Mouse (Mus musculus): ENCODE measurements at regions not wholly inside any gene's neighbourhood (a gene's known extent, or its start where the extent isn't known, plus 50 kb on each side); places are given as distances from the start of the nearest gene placed in this dataset.

- DNase-seq (ENCODE audit: low spot score) = peak; percentile 9
Observed at GRCm38 (mm10) chr11:18413769-18414168, 460.1 kb upstream of the Etaa1 start.

- no peak for DNase-seq (ENCODE audit: low spot score)
Observed at GRCm38 (mm10) chr11:18408071-18408752, 454.5 kb upstream of the Etaa1 start.

- DNase-seq (ENCODE audit: low spot score) = no peak
Observed at GRCm38 (mm10) chr11:18399561-18399960, 445.9 kb upstream of the Etaa1 start.

DNA sequence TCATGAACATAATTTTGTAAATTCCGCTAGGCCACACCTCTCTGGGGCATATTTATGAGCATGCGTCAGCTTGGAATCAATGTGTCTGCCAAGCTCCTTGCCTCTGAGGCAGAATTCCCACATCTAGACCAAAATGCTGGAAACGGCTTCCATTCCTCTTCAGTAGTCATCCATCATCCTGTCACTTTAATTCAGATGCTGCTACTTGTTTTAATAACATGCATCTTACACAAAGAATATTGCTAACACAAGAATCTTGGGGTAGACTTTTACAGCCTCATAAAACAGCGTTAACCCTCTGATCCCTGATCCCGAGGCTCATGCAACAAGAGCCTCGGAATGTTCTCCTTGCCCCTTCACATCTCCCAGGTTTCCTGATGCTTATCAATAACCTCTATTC lies 442.7 kb upstream of the Etaa1 start:
- no peak for DNase-seq (ENCODE audit: low spot score)

DNA sequence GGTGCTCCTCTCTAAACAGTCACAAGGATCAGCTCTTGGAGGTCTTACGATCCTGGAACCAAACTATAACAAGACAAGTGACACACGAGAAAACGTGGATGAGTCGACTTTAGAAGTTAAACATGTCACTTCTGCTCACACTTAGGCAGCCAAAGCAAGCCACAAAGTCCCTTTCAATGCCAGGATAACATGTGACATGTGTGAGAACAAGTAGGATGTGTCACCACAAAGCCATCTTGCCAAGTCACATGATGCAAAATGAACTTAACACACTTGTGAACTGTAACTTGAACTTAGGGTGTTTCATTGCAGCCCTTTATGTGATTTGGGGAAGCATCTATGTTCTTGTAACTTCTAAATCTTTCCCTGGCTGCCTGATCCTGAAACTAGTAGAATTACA lies 442.0 kb upstream of the Etaa1 start:
- DNase-seq (ENCODE audit: low spot score) = no peak

DNA sequence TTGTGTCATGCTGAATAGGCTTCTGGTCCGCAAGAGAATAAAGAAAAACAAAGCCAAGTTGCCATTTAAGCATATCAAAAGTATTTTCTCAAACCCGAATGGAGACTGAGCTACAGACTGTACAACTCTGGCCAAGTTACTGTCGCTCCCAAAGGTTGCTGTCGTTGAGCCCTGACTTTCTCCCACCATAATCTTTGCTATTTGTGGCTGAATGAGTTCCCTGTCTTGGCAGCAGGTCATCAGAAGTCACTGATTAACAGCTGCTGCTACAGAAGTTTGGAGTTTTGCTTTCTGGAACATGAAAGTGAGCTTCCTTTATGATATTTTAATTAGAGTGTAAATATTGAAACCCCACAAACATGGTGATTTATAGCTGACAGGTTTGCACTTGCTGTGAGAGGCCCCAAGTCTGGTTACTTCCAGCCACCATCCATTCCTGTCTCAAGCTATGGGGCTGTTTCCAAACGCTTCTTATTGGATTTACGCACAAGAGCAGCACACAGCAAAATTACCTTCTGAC lies 419.2 kb upstream of the Etaa1 start:
- no peak for DNase-seq (ENCODE audit: low spot score)

DNA sequence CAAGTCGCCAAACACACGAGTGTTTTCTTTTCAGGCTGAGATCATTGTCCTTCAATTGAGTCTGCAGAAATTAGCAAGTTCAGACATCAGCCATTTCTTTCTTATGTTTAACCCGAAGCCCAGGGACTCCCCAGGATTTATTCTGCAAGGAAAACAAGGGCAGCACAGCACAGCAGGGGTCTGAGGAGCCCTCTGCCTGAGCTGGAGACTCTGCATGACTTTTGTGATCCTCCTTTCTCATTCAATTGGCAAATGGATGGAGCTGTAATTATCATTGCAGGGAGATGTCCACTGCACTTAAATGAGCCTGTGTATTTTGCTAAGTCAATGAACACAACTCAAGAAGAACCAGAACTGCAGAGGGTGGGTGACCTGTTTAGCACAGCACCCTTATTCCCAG lies 417.6 kb upstream of the Etaa1 start:
- DNase-seq (ENCODE audit: low spot score) = no peak

- DNase-seq (ENCODE audit: low spot score) = no peak
Observed at GRCm38 (mm10) chr11:18370861-18371260, 417.2 kb upstream of the Etaa1 start.

DNA sequence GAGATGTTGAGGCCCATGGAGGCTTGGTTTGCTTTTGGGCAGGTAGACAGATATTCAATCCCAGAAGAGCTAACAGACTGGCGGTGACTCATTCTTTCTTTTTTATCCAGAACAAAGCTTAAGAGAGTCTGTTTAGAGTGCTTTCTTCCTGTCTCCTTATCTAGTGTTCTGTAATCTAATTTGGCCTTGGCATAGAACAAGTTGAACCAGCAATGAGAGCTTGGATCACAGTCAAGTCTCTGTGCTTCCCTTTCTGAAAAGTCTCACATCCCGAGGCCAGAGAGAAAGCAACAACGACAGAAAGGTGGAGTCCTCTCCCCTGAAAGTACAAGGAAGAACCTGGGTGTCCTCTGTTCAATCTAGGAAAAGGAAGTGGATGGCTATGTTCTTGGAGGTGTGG lies 401.2 kb upstream of the Etaa1 start:
- DNase-seq (ENCODE audit: low spot score) = no peak

GRCm38 (mm10) chr11:18354156-18354555 lies 400.5 kb upstream of the Etaa1 start:
- no peak for DNase-seq (ENCODE audit: low spot score)

DNA sequence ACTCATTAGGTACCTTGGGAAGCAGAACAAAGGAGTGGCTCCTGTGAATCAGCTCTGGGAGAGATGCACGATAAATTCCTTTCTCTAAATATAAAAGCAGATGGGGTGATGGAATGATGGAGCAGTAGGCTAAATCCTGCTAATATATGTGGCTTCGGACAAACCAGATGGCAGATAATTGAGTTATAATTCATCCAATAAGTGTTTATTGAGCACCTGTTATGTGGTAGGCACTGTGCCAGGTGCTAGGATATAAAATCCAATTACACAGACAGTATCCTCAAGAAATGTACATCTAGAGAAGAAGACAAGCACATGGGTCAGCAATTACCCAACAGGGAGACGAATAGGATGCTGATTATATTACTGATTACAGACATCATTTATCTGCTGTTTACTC lies 394.2 kb upstream of the Etaa1 start:
- DNase-seq (ENCODE audit: low spot score) = no peak

DNA sequence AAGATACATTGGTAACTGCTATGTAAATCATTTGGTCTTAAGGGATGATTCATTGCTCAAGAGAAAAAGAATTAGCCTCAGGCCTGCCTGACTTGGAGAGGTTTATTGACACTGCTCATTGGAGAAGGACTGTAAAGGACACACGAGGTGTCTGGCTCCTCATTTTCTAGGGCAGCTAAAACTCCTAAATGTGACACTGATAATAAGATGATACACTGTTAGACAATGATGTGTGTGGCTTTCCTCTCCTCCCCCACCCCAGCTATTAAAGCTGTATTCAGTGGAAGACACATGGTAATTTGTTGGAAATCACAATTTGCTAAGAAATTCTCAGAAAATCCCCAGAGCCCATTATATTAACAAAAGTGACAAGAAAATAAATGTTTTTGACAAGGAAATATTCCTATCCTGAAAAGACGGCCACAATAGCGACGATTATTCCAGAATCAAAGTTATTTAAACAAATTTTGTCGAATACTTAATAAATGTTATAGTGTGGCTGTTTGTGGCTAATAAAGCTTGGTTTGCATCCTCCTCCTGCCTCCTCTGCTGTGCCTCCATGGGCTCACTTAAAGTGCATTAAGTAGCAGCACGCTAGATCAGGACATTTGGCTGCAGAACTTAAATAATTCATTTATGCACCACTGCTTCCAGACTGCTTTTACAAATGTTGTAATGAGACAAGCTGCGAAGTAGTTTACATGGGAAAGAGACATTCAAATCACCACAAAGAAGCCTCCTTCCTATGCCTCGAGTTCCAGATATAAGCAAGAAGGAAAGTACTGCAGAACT lies 360.0 kb upstream of the Etaa1 start:
- DNase-seq (ENCODE audit: low spot score) = no peak

GRCm38 (mm10) chr11:18296194-18297125 lies 342.8 kb upstream of the Etaa1 start:
- no peak for DNase-seq (ENCODE audit: low spot score)

GRCm38 (mm10) chr11:18278585-18279136 lies 325.0 kb upstream of the Etaa1 start:
- DNase-seq (ENCODE audit: low spot score) = no peak

DNA sequence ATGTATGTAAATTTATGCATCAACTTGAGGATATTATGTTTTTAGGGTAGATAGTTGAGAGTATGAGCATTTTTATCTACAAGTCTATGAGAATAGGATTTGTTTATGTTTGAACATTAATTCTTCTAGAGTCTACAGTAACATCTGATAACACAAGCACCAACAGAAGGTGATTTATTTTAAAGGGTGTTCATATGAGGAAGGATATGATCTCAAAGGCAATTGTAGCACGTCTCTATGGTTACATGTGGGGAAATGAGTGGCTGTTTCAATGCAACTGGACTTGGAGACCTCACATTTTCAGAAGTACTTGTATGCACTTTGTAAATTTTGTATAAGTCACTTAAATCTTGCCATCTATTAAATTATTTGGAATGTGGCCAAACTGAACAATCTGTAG lies 318.7 kb upstream of the Etaa1 start:
- no peak for DNase-seq (ENCODE audit: low spot score)

- DNase-seq (ENCODE audit: low spot score) = no peak
Observed at GRCm38 (mm10) chr11:18266161-18266560, 312.5 kb upstream of the Etaa1 start.

- DNase-seq (ENCODE audit: low spot score) = no peak
Observed at GRCm38 (mm10) chr11:18262901-18263300, 309.2 kb upstream of the Etaa1 start.

DNA sequence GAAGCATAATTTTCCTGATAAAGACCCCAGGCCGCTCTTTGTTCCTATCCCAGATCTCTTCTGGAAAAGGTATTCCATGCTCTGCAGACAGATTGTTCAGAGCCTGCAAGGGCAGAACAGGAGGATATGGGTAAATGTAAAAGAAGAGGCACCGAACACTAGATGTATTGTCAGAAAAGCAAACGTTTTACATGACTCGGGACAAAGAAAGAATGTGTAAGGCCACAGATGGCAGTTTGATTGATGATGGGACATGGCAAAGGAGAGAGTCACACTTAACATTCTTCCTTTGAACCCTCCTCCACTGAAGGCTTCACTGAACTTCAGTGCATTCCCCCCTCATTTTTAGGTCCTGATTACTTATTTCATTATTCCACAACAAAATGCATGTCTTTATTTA lies 295.6 kb upstream of the Etaa1 start:
- no peak for DNase-seq (ENCODE audit: low spot score)

DNA sequence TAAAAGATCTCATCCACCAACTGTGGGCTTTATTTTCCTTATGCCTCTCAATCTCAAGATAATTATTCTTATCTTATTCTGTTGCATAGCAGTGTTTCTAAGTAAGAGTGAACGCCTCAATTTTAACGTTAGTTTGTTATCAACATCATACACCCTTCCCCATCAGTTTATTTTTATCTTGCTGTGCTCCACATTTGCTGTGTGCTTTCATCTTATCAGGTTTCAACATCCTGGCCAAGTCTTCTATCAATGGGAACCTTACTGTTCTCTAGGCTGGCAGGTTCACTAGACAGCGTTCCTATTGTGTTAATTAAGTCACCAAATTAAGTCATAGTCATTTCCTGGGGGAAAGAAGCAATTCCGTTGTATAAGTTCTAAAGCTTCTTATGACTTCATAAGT lies 263.1 kb upstream of the Etaa1 start:
- DNase-seq (ENCODE audit: low spot score) = no peak

DNA sequence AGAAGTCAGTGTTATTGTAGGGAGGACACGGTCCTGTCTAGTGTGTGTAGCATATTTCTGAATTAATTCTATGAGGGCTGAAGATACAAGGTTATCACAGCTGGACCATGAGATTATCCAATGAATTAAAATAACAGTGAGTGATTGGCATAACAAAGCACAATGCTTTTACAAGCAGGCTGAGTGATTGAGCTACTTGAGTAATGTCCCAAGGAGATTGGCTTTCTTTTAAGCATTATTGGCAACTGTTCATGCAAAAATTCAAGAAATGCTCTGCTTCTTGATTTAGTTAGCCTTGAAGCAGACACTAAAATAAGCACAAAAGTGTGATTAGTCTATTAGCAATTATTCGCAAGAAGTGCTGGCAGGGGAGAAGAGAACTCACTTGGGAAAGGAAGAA lies 219.4 kb upstream of the Etaa1 start:
- no peak for DNase-seq (ENCODE audit: low spot score)

- DNase-seq (ENCODE audit: low spot score) = no peak
Observed at GRCm38 (mm10) chr11:18171207-18171776, 217.6 kb upstream of the Etaa1 start.

All from layer of hippocampus, adult 11-12 months (tissue).